Mouse (Mus musculus) megakaryocyte-erythroid progenitor cell, adult 5-6 weeks (primary cell): ENCODE measurements at regions not wholly inside any gene's neighbourhood (a gene's known extent, or its start where the extent isn't known, plus 50 kb on each side); places are given as distances from the start of the nearest gene placed in this dataset.

Experiments
- ATAC-seq: replicated peaks from 2 replicates; pipeline ENCODE4 v1.8.0; 2016; ENCODE audit warnings: mild to moderate bottlenecking, inconsistent platforms; ENCODE audit not compliant: severe bottlenecking, poor library complexity, low FRiP score, low TSS enrichment

- no peak for ATAC-seq
Observed at GRCm38 (mm10) chr2:147610343-147610742, 248.6 kb downstream of the Pax1 start.

- ATAC-seq, result no peak
Observed at GRCm38 (mm10) chr2:147601639-147602038, 239.9 kb downstream of the Pax1 start.

GRCm38 (mm10) chr2:147572413-147572812, 210.7 kb downstream of the Pax1 start:
- ATAC-seq, result no peak

GRCm38 (mm10) chr2:147561220-147561619, 199.5 kb downstream of the Pax1 start:
- ATAC-seq, result no peak

- no peak for ATAC-seq
Observed at GRCm38 (mm10) chr2:147560426-147561155, 198.9 kb downstream of the Pax1 start.

GRCm38 (mm10) chr2:147529161-147529560, 167.4 kb downstream of the Pax1 start:
- ATAC-seq, result no peak

- no peak for ATAC-seq
Observed at GRCm38 (mm10) chr2:147515436-147515835, 153.7 kb downstream of the Pax1 start.

GRCm38 (mm10) chr2:147514748-147515147, 153.0 kb downstream of the Pax1 start:
- no peak for ATAC-seq

- no peak for ATAC-seq
Observed at GRCm38 (mm10) chr2:147503962-147504361, 142.2 kb downstream of the Pax1 start.

- ATAC-seq, result no peak
Observed at GRCm38 (mm10) chr2:147498731-147499130, 137.0 kb downstream of the Pax1 start.

GRCm38 (mm10) chr2:147455932-147456331, 94.2 kb downstream of the Pax1 start:
- ATAC-seq, result no peak

GRCm38 (mm10) chr2:147454362-147455257, 92.9 kb downstream of the Pax1 start:
- no peak for ATAC-seq
